Mouse (Mus musculus): Measurements from ENCODE around the gene Faf2. TPM values are rescaled to one million over a fixed set of nuclear protein-coding genes. Genes with fewer than 3 reads are reported as not detected.

The Faf2 gene
- total and polyA plus RNA-seq, 2 experiments from 2014 or later: 49.3 to 60.5 TPM

GRCm38 (mm10) chr13:54685174-54685573 lies 63.6 kb downstream of the Faf2 start:
- Histone ChIP-seq H3K9me3 (ENCODE audit: low read length) (no peaks in the 10 kb centered on the region), H3K4me3 (ENCODE audit: low read depth, low read length) (peak overlapping the region; percentile 99), H3K36me3 (ENCODE audit: insufficient read depth) (peaks cover 41% of the 10 kb centered on the region), H3K27me3 (ENCODE audit: insufficient read depth, low read length) (no peaks in the 10 kb centered on the region), H3K9ac (peak overlapping the region; percentile 33; the same call in 1 of the 2 replicates), H3K27ac (ENCODE audit: low read depth, low read length) (no peak overlapping the region), H3K4me2 (ENCODE audit: low read depth) (peak overlapping the region; percentile 74), H3K4me1 (ENCODE audit: insufficient read depth) (peaks cover 18% of the 10 kb centered on the region)
- WGBS: 50% methylated on average over 2 of the region's 2 CpGs
- DNase-seq (no peak), ATAC-seq (no peak)
- peak; percentile 59 for TF ChIP-seq CTCF (IDR thresholded peaks at IDR 0.05; ENCODE audit: low read depth)

- H3K4me1 ChIP-seq (ENCODE audit: insufficient read depth): peaks cover 18% of the 10 kb centered on the region
- DNase-seq (no peak), ATAC-seq (no peak)
- no peaks in the 10 kb centered on the region for H3K27me3 ChIP-seq (ENCODE audit: insufficient read depth, low read length)
- peak overlapping the region; percentile 99 for H3K27ac ChIP-seq (ENCODE audit: low read depth, low read length)
- no peak for TF ChIP-seq CTCF (IDR thresholded peaks at IDR 0.05; ENCODE audit: low read depth)
- H3K4me3 ChIP-seq (ENCODE audit: low read depth, low read length): peak overlapping the region; percentile 99
- WGBS: 6% methylated on average over 19 of the region's 19 CpGs
- H3K36me3 ChIP-seq (ENCODE audit: insufficient read depth): peaks cover 28% of the 10 kb centered on the region
- no peaks in the 10 kb centered on the region for H3K9me3 ChIP-seq (ENCODE audit: low read length)
- peak overlapping the region; percentile 74 for H3K4me2 ChIP-seq (ENCODE audit: low read depth)
- peak overlapping the region; percentile 99 for H3K9ac ChIP-seq
Measured at GRCm38 (mm10) chr13:54686139-54687053, 64.8 kb downstream of the Faf2 start.

GRCm38 (mm10) chr13:54687096-54687495 lies 65.5 kb downstream of the Faf2 start:
- H3K27me3 ChIP-seq (ENCODE audit: insufficient read depth, low read length): no peaks in the 10 kb centered on the region
- H3K9ac ChIP-seq: peak overlapping the region; percentile 99
- 1% methylated on average over 35 of the region's 35 CpGs for WGBS
- H3K36me3 ChIP-seq (ENCODE audit: insufficient read depth): peaks cover 21% of the 10 kb centered on the region
- H3K4me1 ChIP-seq (ENCODE audit: insufficient read depth): peaks cover 19% of the 10 kb centered on the region
- H3K27ac ChIP-seq (ENCODE audit: low read depth, low read length): peak overlapping the region; percentile 99
- peak overlapping the region; percentile 74 for H3K4me2 ChIP-seq (ENCODE audit: low read depth)
- H3K4me3 ChIP-seq (ENCODE audit: low read depth, low read length): peak overlapping the region; percentile 99
- DNase-seq (peak; percentile 87), ATAC-seq (peak; percentile 71)
- H3K9me3 ChIP-seq (ENCODE audit: low read length): no peaks in the 10 kb centered on the region
- no peak for TF ChIP-seq CTCF (IDR thresholded peaks at IDR 0.05; ENCODE audit: low read depth)

- peak overlapping the region; percentile 99 for H3K27ac ChIP-seq (ENCODE audit: low read depth, low read length)
- peak; percentile 93 for ATAC-seq
- H3K4me1 ChIP-seq (ENCODE audit: insufficient read depth): peaks cover 26% of the 10 kb centered on the region
- H3K27me3 ChIP-seq (ENCODE audit: insufficient read depth, low read length): no peaks in the 10 kb centered on the region
- WGBS: 1% methylated on average over 78 of the region's 82 CpGs
- peak; percentile 1; the same call in 1 of the 2 replicates for TF ChIP-seq CTCF (IDR thresholded peaks at IDR 0.05; ENCODE audit: low read depth)
- peak overlapping the region; percentile 99 for H3K9ac ChIP-seq
- peak overlapping the region; percentile 99 for H3K4me3 ChIP-seq (ENCODE audit: low read depth, low read length)
- peaks cover 14% of the 10 kb centered on the region for H3K36me3 ChIP-seq (ENCODE audit: insufficient read depth)
- peak overlapping the region; percentile 74 for H3K4me2 ChIP-seq (ENCODE audit: low read depth)
- peak; percentile 98 for DNase-seq
- H3K9me3 ChIP-seq (ENCODE audit: low read length): no peaks in the 10 kb centered on the region
Measured at GRCm38 (mm10) chr13:54687575-54688424, 66.2 kb downstream of the Faf2 start.

GRCm38 (mm10) chr13:54690151-54690740 lies 68.7 kb downstream of the Faf2 start:
- H3K27me3 ChIP-seq (ENCODE audit: insufficient read depth, low read length): no peaks in the 10 kb centered on the region
- no peak for DNase-seq
- no peak overlapping the region for H3K27ac ChIP-seq (ENCODE audit: low read depth, low read length)
- ATAC-seq: no peak
- H3K9ac ChIP-seq: no peak overlapping the region
- H3K4me2 ChIP-seq (ENCODE audit: low read depth): no peak overlapping the region
- H3K36me3 ChIP-seq (ENCODE audit: insufficient read depth): no peaks in the 10 kb centered on the region; the same call in 1 of the 2 replicates
- H3K4me3 ChIP-seq (ENCODE audit: low read depth, low read length): no peak overlapping the region
- peaks cover 20% of the 10 kb centered on the region for H3K4me1 ChIP-seq (ENCODE audit: insufficient read depth)
- no peak for TF ChIP-seq CTCF (IDR thresholded peaks at IDR 0.05; ENCODE audit: low read depth)
- whole genome bisulfite sequencing: 92% methylated on average over 8 of the region's 8 CpGs
- H3K9me3 ChIP-seq (ENCODE audit: low read length): no peaks in the 10 kb centered on the region

- Histone ChIP-seq H3K4me1 (ENCODE audit: insufficient read depth) (peaks cover 10% of the 10 kb centered on the region; the same call in 1 of the 2 replicates), H3K27me3 (ENCODE audit: insufficient read depth, low read length) (no peaks in the 10 kb centered on the region), H3K9me3 (ENCODE audit: low read length) (no peaks in the 10 kb centered on the region), H3K27ac (ENCODE audit: low read depth, low read length) (no peak overlapping the region), H3K9ac (no peak overlapping the region), H3K4me3 (ENCODE audit: low read depth, low read length) (no peak overlapping the region), H3K4me2 (ENCODE audit: low read depth) (peak overlapping the region; percentile 87; the same call in 1 of the 2 replicates), H3K36me3 (ENCODE audit: insufficient read depth) (no peaks in the 10 kb centered on the region; the same call in 1 of the 2 replicates)
- ATAC-seq: no peak
- no peak for DNase-seq
- TF ChIP-seq CTCF (IDR thresholded peaks at IDR 0.05; ENCODE audit: low read depth): no peak
Measured at GRCm38 (mm10) chr13:54691737-54692136, 70.2 kb downstream of the Faf2 start.

Data from forebrain, postnatal 0 days (tissue).